Comparison of ENCODE assay signal across 17 mouse cellular contexts in genomic region chr13:63402823-63403222, GRCm38 (mm10).
DNase-seq lines count a peak whose midpoint lies in the region; ATAC-seq lines count a peak whose summit lies in the region.
"Had no signal": no experiment of that assay in that cellular context is flagged by ENCODE, and none has a peak within 500 bp of the region (broad histone marks: within the 10 kb centered on the region; RNA-seq: fewer than 3 reads in every experiment).

No protein-coding gene starts in this region.

- intact Hi-C loops in heart, postnatal 10 days (cut with DNase I), result no loop called here

- H3K27ac ChIP-seq in heart, embryonic 12.5 days (ENCODE audit: poor library complexity, severe bottlenecking), result no peak overlapping the region
- H3K27ac ChIP-seq in neural tube, embryonic 15.5 days (replicated peaks), result no peak overlapping the region
- H3K27ac ChIP-seq: embryonic facial prominence, embryonic 10.5 days; forebrain, embryonic 13.5 days; limb, embryonic 15.5 days; macrophage had no signal

- 0 out of 2 replicates have a peak, but pooled peaks cover 3% of the 10 kb centered on the region for H3K4me1 ChIP-seq in heart, embryonic 12.5 days (replicated peaks)
- H3K4me1 ChIP-seq in neural tube, embryonic 15.5 days, result no peaks in the 10 kb centered on the region
- H3K4me1 ChIP-seq: forebrain, embryonic 13.5 days; limb, embryonic 15.5 days had no signal

- no peak overlapping the region for H3K9ac ChIP-seq in heart, embryonic 12.5 days
- H3K9ac ChIP-seq in neural tube, embryonic 15.5 days (replicated peaks), result no peak overlapping the region
- H3K9ac ChIP-seq: forebrain, embryonic 13.5 days; limb, embryonic 15.5 days; liver, postnatal 0 days had no signal

- H3K4me2 ChIP-seq in heart, embryonic 12.5 days, result no peak overlapping the region
- no peak overlapping the region for H3K4me2 ChIP-seq in neural tube, embryonic 15.5 days
- H3K4me2 ChIP-seq: forebrain, embryonic 13.5 days; limb, embryonic 15.5 days had no signal

- no peaks in the 10 kb centered on the region for H3K27me3 ChIP-seq in heart, embryonic 12.5 days (replicated peaks)
- no peaks in the 10 kb centered on the region for H3K27me3 ChIP-seq in neural tube, embryonic 15.5 days (replicated peaks)
- H3K27me3 ChIP-seq: forebrain, embryonic 13.5 days; limb, embryonic 15.5 days had no signal

- no peak overlapping the region for H3K4me3 ChIP-seq in heart, embryonic 12.5 days
- H3K4me3 ChIP-seq in neural tube, embryonic 15.5 days (replicated peaks), result no peak overlapping the region
- H3K4me3 ChIP-seq: embryonic facial prominence, embryonic 10.5 days; forebrain, embryonic 13.5 days; limb, embryonic 15.5 days; myocyte had no signal

- WGBS in heart, embryonic 12.5 days, result 43% methylated on average over 2 of the region's 2 CpGs
- WGBS in neural tube, embryonic 15.5 days, result 90% methylated on average over 2 of the region's 2 CpGs

- ATAC-seq in heart, embryonic 12.5 days (ENCODE audit: insufficient number of reproducible peaks, low FRiP score), result no peak
- ATAC-seq in neural tube, embryonic 15.5 days (ENCODE audit: low FRiP score), result no peak
- ATAC-seq: forebrain, embryonic 13.5 days; liver, postnatal 0 days had no signal

- DNase-seq in heart, adult 11 months, result peak; percentile 97
- peak; percentile 20 for DNase-seq in urinary bladder, postnatal 14 days (ENCODE audit: low spot score)
- no peak for DNase-seq in urinary bladder, postnatal 4 days (ENCODE audit: low spot score in 2 of 2)
- peak; percentile 48 to 54 for DNase-seq in heart, postnatal 10 days
- DNase-seq in MN1 (ENCODE audit: low spot score), result no peak
- DNase-seq in natural killer cell, adult 2 months (ENCODE audit: low spot score in 2 of 2), result no peak
- DNase-seq: kidney, adult 9 months; liver, postnatal 0 days; midbrain, embryonic 14.5 days; spleen, adult 18-20 months had no signal

- no peaks in the 10 kb centered on the region for H3K9me3 ChIP-seq in heart, embryonic 12.5 days (replicated peaks)
- H3K9me3 ChIP-seq in neural tube, embryonic 15.5 days (replicated peaks), result no peaks in the 10 kb centered on the region
- H3K9me3 ChIP-seq: embryonic facial prominence, embryonic 10.5 days; forebrain, embryonic 13.5 days; limb, embryonic 15.5 days had no signal

- peaks cover 4% of the 10 kb centered on the region; the same call in 1 of the 2 replicates for H3K36me3 ChIP-seq in heart, embryonic 12.5 days
- no peaks in the 10 kb centered on the region for H3K36me3 ChIP-seq in neural tube, embryonic 15.5 days
- H3K36me3 ChIP-seq: embryonic facial prominence, embryonic 10.5 days had no signal

Comparison
In these comparisons a context has a peak if more than half of its experiments do, and no peak if none do; other contexts are left out.
1. DNase-seq: peak in heart, adult 11 months (single experiment), urinary bladder, postnatal 14 days (single experiment) and heart, postnatal 10 days (2 of 2); none in urinary bladder, postnatal 4 days (0 of 2), MN1 (single experiment) and natural killer cell, adult 2 months (0 of 2).